Mouse (Mus musculus): ENCODE results near the gene Nectin1. TPM values are rescaled to one million over a fixed set of nuclear protein-coding genes. Genes with fewer than 3 reads are reported as not detected.
A peak's percentile ranks its signal among the peaks of the same experiment; 100 is the strongest.

Nectin1 gene
- polyA plus RNA-seq (2012; rRNA removed) = 22.4 and 25.7 TPM in 2 replicates

DNA sequence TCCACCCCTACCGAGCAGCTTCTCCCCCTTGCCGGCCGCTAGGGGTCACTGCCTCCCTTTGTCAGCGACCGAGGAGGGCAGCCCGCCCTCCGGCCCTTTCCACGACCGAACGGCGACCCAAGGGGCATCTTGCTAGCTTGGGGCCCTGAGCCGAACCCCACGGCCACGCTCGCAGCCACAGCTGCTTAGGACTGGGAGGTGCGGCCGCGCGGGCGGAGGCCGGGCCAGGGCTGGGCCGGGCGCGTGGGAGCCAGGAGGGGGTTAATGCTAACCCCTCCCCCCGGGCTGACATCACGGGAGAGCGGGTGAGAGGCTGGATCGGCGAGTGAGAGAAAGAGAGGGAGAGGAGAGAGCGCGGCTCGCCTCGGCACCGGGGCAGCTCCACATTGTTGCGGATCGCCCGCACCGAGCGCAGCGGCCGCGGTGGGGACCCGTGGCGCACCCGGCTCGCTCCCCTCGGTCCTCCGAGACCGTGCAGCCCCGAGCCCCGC lies at the start of gene Nectin1:
Gene Nectin1 (plus strand): TSS at position 338 of the 491 bp plus-strand sequence.
- DNase-seq (ENCODE audit: extremely low spot score in 1 of 2, low spot score in 1 of 2) = peak; percentile 51 to 87

DNA sequence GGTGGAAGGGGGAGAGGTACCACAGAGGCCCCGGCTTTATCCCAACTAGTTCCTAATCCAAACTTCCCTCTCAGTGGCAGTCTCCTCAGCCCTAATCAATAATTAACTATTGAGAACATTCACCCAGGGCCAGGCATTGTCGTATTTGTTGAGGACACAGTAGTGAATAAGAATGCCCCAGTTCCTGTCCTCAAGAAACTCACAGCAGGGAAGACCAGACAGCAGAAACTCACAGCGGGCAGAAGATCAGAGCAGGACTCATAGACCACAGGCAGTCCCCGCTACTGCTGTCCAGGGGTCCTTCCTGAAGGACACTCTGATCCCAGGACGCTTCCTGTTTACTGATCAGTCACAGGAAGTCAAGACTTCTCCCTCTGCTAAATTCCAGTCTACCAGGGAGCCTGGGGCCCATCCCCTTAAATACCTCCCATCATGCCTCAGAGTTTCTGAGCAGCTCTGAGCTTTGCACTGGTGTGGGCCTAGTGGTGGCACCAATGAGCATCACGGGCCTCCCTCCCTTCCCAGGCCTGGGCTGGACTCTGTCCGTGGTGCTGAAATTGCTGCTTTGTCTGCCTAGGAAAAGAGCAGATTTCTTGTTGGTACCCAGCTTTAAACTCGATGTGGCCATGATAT lies 45.6 kb upstream of the Nectin1 start:
- DNase-seq (ENCODE audit: extremely low spot score in 1 of 2, low spot score in 1 of 2) = no peak

DNA sequence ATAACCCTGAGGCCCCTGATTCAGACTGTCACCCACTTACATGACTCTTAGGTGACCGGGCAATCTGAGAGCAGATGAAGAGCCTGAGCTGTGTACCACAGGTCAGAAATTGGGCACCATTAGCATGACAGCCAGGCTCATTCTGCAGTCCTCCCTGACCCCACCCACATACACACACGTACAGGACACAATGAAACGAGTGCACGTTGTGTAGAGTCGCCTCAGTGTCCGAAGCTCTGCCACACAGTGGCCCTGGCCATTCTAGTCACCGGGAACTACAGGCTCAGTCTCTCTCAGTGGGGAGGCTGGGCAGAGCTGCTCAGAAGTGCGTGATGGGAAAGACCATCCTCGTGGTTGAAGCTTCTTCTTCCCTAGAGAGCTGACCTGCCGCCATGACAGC lies 44.9 kb upstream of the Nectin1 start:
- no peak for DNase-seq (ENCODE audit: extremely low spot score in 1 of 2, low spot score in 1 of 2)

DNA sequence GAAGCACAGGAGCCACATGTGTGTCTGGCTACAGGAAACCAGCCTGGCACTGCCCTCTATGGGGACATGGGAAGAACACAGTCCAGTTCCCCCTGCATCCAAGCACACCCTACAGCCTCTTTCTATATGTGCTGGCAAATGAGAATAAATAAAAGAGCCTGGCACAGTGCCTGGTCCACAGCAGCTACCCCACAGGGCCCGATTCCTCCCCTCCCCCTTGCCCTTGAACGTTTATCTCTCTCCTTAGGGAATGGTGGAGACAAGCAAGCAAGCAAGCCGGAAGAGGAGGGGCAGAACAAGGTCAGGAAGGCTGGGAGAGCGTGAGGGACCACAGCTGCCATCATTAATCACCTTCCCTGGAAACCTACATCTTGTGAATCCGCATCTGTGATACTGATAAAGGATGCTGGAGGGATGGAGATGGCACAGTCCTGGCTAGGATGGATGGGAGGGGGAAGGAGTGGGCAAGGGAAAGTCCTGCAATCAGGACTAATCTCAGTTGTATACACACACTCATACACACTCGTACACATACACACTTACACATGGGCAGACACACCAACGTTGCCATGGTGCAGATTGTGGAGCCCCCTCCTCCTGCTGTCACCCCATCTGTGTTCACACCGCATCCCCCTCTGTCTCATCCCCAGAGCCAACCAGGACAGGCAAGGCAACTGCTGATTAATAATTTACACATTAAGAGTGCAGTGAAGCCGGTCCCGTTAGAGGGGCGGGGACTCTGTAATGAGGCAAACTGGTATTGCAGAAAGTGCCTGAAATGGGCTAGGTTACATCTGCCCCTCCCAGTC lies 44.2 kb upstream of the Nectin1 start:
- DNase-seq (ENCODE audit: extremely low spot score in 1 of 2, low spot score in 1 of 2) = no peak

DNA sequence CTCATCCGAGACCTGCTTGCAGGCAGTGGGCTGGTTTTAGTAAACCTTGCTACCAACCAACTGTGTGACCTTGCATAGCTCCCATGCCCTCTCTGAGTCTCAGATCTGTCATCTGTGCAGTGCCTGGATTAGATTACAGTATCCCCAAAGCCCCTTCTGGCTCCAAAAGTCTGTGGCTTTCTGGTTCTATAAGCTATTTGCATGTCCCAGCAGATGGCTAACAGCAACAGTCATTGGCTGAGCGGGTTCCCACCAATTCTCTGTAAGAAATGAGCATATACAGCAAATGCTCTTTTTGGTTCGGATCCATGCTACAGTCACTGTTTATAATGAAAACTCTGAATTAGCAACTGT lies 43.6 kb upstream of the Nectin1 start:
- no peak for DNase-seq (ENCODE audit: extremely low spot score in 1 of 2, low spot score in 1 of 2)

DNA sequence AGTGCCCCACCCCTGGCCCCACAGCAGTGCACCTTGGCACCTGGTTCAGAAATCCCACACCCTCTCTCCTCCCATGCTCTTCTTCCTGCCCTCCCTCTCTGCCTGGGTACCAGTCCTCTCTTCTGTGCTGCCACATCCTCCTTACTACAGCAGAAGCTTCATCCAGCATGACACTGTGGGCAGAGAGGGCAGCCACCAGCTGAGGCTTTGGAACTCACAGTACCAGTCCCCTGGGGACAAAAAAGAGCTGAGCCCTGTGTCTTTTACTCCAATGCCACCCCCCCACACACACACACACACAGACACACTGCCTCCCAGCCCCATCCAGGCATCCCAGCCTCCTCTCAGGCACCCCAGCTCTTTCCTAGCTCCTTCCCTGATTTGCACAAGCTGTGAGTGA lies 42.0 kb upstream of the Nectin1 start:
- no peak for DNase-seq (ENCODE audit: extremely low spot score in 1 of 2, low spot score in 1 of 2)

DNA sequence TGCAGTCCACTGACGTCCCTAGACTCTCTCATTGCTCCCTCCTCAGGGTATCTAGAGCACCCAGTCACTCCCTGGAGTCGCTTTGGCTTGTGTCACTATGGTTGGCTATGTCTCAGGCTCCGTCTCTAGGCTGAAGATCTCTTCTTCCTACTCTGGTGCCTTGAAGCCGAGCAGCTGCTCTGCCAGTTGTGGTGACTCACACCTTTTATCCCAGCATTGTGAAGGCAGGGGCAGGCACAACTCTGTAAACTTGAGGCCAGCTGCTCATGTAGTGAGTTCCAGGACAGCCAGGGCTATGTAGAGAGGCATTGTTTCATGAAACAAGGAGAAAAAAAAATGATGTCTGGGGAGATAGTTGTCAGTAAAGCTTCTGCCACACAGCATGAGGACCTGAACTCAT lies 36.2 kb upstream of the Nectin1 start:
- DNase-seq (ENCODE audit: extremely low spot score in 1 of 2, low spot score in 1 of 2) = peak in 1 of 2 experiments; percentile 42

DNA sequence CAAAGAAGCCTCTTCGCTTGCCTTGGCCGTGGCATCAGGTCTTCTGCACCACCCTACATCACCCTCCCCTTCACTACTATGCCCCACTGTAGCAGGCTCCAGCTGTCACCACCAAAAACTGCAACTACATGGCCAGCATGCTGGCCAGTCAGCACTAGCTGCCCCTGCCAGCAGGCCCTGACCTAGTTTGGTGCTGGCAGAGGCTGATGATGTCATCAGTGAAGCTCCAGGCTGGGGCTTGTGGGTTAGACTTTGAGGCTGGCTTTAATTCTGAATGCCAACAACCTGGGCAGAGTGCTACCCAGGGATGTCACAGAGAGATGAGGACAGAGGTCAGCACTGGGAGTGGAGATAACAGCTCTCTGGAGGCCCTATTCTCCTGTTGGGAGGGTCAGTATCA lies 35.1 kb upstream of the Nectin1 start:
- DNase-seq (ENCODE audit: extremely low spot score in 1 of 2, low spot score in 1 of 2) = no peak

DNA sequence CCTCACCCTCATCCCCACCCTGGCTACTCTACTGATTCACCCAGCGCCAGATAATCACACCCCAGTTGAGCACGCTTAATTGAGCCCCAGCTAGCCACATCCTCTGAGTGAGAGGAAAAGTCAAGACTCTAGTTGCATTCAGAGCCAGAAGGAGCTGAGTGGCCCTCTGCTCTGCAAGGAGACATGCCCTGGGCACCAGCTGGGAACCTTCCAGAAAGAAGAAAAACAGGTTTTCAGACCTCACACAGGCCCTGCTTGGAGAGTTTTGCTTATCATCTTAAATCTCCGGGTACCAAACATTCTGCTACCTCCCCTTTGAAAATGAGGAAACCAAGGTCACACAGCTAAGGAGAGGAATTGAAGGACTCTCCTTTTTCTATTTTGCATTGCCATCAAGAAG lies 30.4 kb upstream of the Nectin1 start:
- no peak for DNase-seq (ENCODE audit: extremely low spot score in 1 of 2, low spot score in 1 of 2)

DNA sequence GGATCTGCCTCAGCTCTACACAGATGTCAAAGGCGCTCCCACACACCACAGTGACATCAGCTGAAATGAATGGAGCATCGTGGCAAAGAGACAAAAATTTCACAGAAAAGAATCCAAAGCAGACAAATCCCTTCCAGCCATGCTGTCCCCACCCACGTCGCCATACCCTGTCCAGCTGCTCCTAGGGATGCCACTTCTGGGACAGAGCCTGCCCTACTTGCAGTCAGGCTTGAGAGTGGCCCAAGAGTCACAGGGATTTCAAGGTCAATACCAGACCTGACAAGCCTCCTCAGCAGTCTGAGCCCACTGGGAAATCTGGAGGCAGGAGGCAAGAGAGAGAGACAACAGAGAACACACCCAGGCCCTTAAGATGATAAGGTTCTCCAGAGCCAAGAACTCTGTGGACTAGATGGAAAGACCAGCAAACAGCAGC lies 24.4 kb upstream of the Nectin1 start:
- DNase-seq (ENCODE audit: extremely low spot score in 1 of 2, low spot score in 1 of 2) = peak in 1 of 2 experiments; percentile 50

DNA sequence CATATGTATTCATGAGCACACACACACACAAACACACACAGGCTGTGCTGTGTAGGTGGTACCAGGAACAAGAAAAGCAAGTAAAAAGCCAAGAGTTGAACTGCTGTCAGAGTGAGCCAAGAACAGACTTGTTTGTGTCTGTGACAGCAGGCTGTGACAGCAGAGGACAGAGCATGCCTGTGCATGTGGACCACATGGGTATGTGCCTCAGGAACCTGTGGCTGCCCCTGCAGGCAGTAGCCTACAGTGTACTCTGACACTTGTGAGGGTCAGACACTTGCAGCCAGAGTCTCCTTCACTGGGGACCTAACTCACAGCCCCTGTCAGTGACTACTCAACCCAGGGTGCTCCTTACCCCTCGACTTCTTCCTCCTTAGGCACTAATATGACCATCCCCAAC lies 23.7 kb upstream of the Nectin1 start:
- no peak for DNase-seq (ENCODE audit: extremely low spot score in 1 of 2, low spot score in 1 of 2)

DNA sequence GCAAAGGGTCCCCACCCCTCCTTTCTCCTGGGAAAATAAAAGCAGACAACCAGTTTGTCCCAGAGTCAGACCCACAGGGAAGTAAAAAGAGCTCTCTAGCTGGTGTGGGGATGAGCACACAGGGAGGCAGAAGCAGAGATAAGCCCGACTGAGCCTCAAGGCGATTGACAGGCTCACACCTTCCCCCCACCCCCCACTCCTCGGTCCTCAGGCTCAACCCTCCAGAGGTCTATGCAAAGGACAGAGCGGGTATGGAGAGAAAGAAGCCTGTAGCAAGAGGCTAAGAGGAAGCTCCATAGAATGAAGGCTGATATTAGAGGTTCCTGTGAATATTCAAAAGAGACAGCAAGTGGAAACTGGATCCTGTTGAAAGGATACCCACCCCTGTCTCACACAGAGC lies 19.7 kb upstream of the Nectin1 start:
- no peak for DNase-seq (ENCODE audit: extremely low spot score in 1 of 2, low spot score in 1 of 2)

DNA sequence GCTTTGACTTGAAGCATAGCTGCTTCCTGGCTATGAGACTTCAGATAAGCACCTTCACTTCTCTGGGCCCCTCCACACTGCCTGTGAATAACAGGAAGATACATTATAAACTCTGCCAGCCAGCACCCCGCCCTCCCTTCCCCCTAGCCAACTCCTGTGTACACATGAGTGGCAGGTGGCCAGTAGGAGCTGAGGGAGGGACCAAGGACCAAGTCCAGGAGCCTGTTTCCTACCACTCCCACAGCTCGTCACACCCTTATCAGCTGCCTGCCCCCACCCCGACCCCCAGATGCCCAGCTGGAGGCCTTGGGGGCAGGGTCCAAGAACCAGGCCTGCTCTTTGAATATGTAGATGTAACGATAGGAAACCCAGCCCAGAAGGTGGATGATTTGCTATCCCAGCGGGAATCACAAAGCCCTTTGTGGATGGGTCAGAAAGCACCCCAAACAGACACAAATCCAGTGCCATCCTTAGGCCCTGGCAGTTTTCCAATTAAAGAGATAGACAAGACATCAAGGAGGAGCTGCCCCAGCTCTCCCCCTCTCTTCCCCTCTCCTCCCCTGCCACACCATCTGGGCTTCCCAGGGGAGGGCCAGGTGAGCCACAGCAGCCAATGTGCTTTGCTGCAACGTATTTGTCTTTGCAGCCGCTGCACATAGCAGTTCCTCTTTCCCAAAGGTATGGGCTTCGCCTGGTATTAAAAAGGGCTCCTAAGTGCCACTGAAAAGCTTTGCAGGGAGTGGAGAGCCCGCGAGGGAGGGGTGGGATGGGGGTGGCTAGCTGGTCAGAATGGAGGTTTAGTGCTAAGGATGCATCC lies 14.1 kb upstream of the Nectin1 start:
- DNase-seq (ENCODE audit: extremely low spot score in 1 of 2, low spot score in 1 of 2) = no peak

DNA sequence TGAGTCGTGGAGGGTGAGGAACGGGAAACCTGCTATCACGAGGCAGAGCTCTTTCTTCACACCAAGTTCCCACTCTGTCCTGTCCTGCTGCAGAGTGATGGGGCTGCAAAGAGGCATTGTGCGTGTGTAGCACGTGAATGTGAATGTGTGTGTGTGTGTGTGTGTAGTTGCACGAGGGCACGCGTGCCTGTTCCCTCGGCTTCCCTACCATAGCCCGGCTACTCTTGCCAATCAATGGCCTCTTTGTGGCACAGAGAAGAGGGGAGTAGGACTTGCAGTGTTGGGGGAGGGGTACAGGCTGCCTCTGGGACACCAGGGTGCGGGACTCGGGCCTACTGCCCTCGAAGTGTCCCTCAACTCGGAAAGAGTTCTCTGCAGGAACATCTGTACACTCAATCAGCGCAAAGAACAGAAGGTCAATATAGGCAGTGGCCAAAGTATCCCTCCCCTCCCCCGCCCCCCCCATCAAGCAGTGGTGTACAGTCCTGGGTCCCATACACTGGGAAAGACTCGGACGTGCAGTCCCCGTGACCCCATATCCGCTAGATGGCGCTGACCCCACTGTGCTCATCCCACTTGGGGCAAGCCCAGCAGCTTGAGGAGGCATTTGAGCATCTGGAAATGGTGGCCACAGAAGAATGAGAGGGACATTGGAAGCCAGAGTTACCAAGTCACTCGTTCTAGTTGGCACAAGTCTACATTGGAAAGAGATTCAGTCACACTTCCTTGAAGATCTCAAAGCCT lies 13.3 kb upstream of the Nectin1 start:
- DNase-seq (ENCODE audit: extremely low spot score in 1 of 2, low spot score in 1 of 2) = peak in 1 of 2 experiments; percentile 61

DNA sequence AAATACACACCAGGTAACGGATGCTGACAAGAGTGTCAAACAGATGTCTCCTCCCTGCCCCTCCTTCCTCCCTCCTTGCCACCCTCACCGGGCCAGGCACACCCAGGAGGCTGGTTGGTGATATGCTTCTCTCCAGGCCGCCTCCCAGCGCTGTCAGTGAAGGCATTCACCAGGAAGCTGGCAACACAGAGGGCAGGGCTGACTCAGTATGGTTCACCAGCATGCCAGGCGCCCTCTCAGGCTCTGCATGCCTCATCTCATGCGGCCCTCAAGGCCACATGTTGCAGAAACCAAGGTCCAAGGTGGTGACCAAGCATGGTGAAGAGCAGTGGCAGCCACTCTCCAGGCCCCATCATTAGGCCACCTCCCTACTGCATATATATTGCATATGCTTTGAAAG lies 11.9 kb upstream of the Nectin1 start:
- no peak for DNase-seq (ENCODE audit: extremely low spot score in 1 of 2, low spot score in 1 of 2)

DNA sequence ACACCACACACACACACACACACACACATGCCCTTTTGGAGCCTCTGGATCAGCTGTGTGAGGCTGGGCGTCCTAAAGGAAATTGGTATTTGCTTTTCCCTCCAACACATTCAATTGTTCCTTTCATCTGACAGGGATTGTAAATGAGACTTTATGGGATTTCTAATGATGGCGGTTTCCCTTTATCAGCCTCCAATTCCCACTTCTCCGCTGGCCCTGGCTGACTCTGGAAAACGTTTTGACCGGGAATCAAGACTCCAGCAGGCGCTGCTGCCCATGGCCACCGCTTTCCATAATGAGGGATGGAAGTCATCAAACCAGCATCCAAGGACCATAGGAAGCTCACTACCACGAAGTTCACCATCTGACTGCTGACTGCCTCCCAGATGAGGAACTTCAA lies 11.1 kb upstream of the Nectin1 start:
- no peak for DNase-seq (ENCODE audit: extremely low spot score in 1 of 2, low spot score in 1 of 2)

DNA sequence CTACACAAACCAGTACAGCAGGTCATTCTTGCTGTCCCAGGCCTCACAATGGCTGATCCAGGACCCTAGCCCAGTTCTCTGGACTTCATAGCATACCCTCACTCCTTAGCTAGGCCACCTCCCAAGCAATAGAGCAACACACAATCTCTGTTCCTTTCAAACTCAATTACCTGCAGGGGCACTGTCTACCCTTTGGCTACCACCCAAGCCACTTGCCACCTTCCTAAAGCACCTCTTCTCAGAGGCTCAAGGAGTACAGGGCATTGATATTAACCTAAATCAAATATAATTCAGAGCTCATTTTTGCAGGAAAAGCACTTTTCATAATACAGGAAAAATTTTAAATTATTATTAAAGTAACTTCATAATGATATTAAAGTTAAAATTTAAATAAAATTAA lies 8.8 kb upstream of the Nectin1 start:
- DNase-seq (ENCODE audit: extremely low spot score in 1 of 2, low spot score in 1 of 2) = no peak

DNA sequence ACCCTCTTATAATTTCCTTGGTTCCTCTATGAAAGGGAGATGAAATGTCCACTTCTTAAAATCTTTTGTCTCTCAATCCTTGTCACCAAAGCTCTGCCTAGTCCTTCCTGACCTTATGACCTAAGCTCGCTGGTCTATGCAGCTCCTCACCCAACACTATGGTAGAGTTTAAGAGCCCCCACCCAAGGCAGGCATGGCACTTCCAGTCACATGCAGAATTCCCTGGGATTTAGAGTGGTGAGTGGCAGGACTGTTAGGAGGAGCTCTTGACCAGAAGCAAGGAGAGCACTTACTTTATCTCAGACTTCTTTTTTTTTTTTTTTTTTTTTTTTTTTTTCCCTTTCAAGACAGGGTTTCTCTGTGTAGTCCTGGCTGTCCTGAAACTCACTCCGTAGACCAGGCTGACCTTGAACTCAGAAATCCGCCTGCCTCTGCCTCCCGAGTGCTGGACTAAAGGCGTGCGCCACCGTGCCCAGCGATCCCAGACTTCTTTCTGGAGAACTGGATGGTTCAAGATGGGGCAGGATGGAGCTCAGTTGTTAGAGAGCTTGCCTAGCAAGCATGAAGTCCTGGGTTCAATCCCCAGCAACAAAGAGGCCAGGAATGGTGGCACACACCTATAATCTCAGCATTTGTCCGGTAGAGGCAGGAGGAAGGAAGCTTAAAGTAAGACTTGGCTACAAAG lies 7.6 kb upstream of the Nectin1 start:
- DNase-seq (ENCODE audit: extremely low spot score in 1 of 2, low spot score in 1 of 2) = no peak

DNA sequence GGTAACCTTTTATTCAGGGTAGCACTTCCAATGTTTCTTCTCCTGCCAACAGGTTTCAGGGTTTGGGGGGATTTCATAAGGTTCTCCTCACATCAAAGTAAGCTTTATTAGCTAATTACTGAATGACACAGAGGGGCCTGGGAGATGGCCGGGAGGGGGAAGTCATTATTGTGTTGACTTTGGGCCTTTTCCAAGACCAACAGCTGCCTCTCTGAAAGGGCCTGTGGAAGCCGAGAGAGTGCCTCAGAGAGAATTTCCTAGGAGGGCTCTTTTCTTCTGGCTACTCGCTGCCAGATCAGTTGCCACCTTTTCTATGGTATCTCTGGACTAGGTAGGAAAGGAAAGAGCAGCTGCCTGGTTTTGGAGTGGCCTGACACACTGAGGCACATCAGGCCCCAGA lies 6.5 kb upstream of the Nectin1 start:
- no peak for DNase-seq (ENCODE audit: extremely low spot score in 1 of 2, low spot score in 1 of 2)

DNA sequence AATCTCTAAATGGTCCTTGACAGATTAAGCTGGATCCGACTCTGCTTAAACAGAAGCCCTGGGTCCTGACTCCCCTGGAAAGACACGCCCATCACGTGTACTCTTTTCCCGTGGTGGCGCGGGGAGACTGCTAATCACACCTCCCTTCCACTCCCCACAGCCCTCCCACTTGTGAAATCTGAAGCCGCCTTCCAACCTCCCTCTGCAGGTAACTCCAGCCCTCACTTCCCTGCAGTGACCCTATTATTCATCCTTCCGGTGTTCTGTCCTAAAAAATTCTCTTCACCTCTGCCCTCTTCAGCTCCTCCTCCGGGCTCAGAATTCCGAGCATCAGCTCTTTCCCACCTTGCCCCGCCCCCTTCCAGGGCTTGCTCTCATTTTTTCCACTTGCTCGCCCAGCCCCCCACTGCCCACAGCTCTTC lies 5.9 kb upstream of the Nectin1 start:
- DNase-seq (ENCODE audit: extremely low spot score in 1 of 2, low spot score in 1 of 2) = no peak

Data from frontal cortex, adult 2 months (tissue).